Mouse (Mus musculus) T-cell, adult 66 days (primary cell): ENCODE data around the gene Rhox3a. TPM values are rescaled to one million over a fixed set of nuclear protein-coding genes. Genes with fewer than 3 reads are reported as not detected.

ENCODE experiments used
- total RNA-seq, 2 experiments: library from RNA; stranded (reverse); gene quantifications; 3 replicates in 1 of 2; 4 replicates in 1 of 2; pipeline ENCODE4 v1.2.4; 2023

The Rhox3a gene
- not detected for total RNA-seq

GRCm38 (mm10) chrX:37249619-37250018 lies at the start of gene Rhox3a:
Gene Rhox3a, plus strand, starts transcription at chrX:37249919.

GRCm38 (mm10) chrX:37210941-37211340 lies 38.8 kb upstream of the Rhox3a start, which contains the start of gene Gm9:
Gene Gm9, minus strand, starts transcription at chrX:37211041.

GRCm38 (mm10) chrX:37222158-37222557 lies 27.6 kb upstream of the Rhox3a start, which contains the start of gene Rhox1:
Gene Rhox1, minus strand, starts transcription at chrX:37222258.

DNA sequence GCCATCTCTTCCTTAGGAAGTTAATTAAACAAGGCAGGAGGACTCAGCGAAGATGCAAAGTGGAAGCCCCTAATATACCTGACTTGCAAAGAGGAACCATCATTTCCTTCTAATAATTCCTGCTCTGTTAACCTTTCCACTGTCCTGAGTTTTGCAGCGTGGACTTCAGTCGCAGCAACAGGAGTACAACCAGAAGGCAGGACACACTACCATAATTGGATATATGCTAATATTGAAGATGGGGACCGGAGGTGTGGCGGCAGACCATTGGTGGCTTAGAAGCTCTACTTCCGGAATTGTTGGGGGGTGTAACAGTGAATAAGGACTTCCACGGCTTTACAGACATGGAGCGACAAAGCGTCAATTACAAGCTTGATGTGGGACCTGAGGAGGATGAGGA lies 5.0 kb upstream of the Rhox3a start, which contains the start of gene Rhox2a:
Gene Rhox2a, plus strand, starts transcription at position 301 of the 400 bp plus-strand sequence.

DNA sequence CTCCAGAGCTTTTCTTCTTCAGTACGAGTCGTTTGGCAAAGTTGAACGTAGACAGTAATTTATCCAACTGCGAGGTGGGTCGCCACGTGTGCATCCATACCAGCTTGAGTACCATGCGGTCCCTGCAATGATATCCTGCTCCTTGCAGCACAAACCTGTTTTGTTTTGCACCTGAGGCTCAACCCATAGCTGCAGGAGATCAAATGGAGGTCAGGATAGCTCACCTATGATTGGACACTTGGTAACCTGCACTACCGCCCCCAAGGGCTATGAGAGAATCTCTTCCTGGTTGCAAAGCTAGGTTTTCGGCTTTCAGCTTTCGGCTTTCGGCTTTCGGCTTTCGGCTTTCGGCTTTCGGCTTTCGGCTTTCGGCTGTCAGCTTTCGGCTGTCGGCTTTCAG lies 15.3 kb downstream of the Rhox3a start, which contains the start of gene Rhox4a:
Gene Rhox4a, plus strand, starts transcription at position 301 of the 400 bp plus-strand sequence.

Other genes starting within 250 kb of the Rhox3a start
- not detected for gene Sowahd, start 201.1 kb upstream of the Rhox3a start, total RNA-seq
- gene Rpl39, start 164.5 kb upstream of the Rhox3a start, total RNA-seq, result 1,000 to 10,000 TPM; 1,621 to 1,624 TPM
- gene Upf3b, start 139.6 kb upstream of the Rhox3a start, total RNA-seq, result 10 to 100 TPM; 29.2 to 31.6 TPM
- gene Nkap, start 123.1 kb upstream of the Rhox3a start, total RNA-seq, result 10 to 100 TPM; 14.3 to 19.1 TPM
- gene Akap14, start 81.1 kb upstream of the Rhox3a start, total RNA-seq, result under 1 TPM in 1 of 2 experiments, not detected in 1; 0.33 TPM
- 100 to 1,000 TPM in 1 of 2 experiments, 10 to 100 TPM in 1; 83.6 to 118 TPM for gene Ndufa1, start 58.8 kb upstream of the Rhox3a start, total RNA-seq
- gene Rnf113a1, start 58.7 kb upstream of the Rhox3a start, total RNA-seq, result 1 to 10 TPM; 3.0 to 3.5 TPM
- not detected for gene Gm9, start 38.9 kb upstream of the Rhox3a start, total RNA-seq
- gene Rhox1, start 27.7 kb upstream of the Rhox3a start, total RNA-seq, result not detected
- gene Rhox2a, start 4.9 kb upstream of the Rhox3a start, total RNA-seq, result not detected
- not detected for gene Rhox4a, start 15.4 kb downstream of the Rhox3a start, total RNA-seq
- gene Rhox3a2, start 130.1 kb downstream of the Rhox3a start, total RNA-seq, result not detected
- gene Rhox4a2, start 140.9 kb downstream of the Rhox3a start, total RNA-seq, result not detected
- not detected for gene Rhox2b, start 162.1 kb downstream of the Rhox3a start, total RNA-seq
- gene Rhox4b, start 182.6 kb downstream of the Rhox3a start, total RNA-seq, result not detected
- gene Rhox2c, start 203.8 kb downstream of the Rhox3a start, total RNA-seq, result not detected
- not detected for gene Rhox3c, start 208.7 kb downstream of the Rhox3a start, total RNA-seq
- not detected for gene Rhox4c, start 230.4 kb downstream of the Rhox3a start, total RNA-seq
- gene Rhox2d, start 243.5 kb downstream of the Rhox3a start, total RNA-seq, result not detected